ENCODE assay signal across 14 mouse cellular contexts in the genomic region with DNA sequence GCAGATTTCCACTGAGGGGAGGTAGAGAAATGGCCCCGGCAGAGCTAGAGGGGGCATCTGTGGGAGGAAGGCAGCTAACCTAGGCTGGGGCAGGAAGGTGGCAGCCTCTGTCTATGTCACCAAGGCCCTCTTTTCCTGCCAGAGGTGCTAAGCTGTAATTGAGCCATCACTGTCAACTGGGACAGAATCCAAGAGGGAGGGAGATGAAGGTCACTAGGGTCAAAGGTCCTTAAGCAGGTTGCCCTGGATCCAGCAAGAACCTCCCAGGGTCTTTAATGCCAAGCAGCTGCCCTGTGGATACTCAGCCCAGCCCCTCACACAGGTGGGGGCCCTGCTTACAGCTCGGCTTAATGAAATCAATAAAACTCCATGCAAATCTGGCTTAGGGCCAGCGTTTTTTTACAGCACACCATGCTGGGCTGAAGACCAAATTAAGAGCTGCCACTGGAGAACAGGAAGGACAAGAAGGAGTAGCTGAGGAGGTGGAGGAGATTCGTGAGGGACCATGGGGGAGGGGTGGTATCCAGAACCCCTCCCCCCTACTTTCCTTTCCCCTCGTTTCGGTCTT. TPM values are rescaled to one million over a fixed set of nuclear protein-coding genes. Genes with fewer than 3 reads are reported as not detected.
DNase-seq lines count a peak whose midpoint lies in the region; ATAC-seq and TF ChIP-seq lines count a peak whose summit lies in the region.
"Had no signal": no experiment of that assay in that cellular context is flagged by ENCODE, and none has a peak within 500 bp of the region (broad histone marks: within the 10 kb centered on the region; RNA-seq: fewer than 3 reads in every experiment).

No protein-coding gene starts in this region.

- peak; percentile 44 for DNase-seq in hindbrain, embryonic 14.5 days (ENCODE audit: low spot score)
- peak; percentile 11 for DNase-seq in lung, postnatal 0 days (ENCODE audit: low spot score)
- no peak for DNase-seq in lung, postnatal 10 days
- DNase-seq in Patski (ENCODE audit: low read depth, low spot score), result no peak
- DNase-seq in limb, embryonic 10.5 days (ENCODE audit: low spot score), result no peak
- no peak for DNase-seq in frontal cortex, postnatal 25 days (ENCODE audit: low spot score in 2 of 2)
- DNase-seq: gastrocnemius, postnatal 36 days; layer of hippocampus, postnatal 36 days; right cerebral cortex, postnatal 25 days had no signal

- H3K4me1 ChIP-seq in hindbrain, embryonic 14.5 days (replicated peaks; ENCODE audit: control insufficient read depth, insufficient read depth, low read length), result no peaks in the 10 kb centered on the region
- H3K4me1 ChIP-seq in hindbrain, embryonic 12.5 days, result peaks cover 7% of the 10 kb centered on the region; the same call in 1 of the 2 replicates
- H3K4me1 ChIP-seq in lung, postnatal 0 days (ENCODE audit: insufficient read depth, low read depth, low read length), result no peaks in the 10 kb centered on the region
- H3K4me1 ChIP-seq in limb, embryonic 10.5 days, result peaks cover 47% of the 10 kb centered on the region
- H3K4me1 ChIP-seq: megakaryocyte, embryonic 14.5 days had no signal

- H3K36me3 ChIP-seq in hindbrain, embryonic 14.5 days (replicated peaks; ENCODE audit: control insufficient read depth, insufficient read depth), result no peaks in the 10 kb centered on the region
- no peaks in the 10 kb centered on the region for H3K36me3 ChIP-seq in hindbrain, embryonic 12.5 days
- H3K36me3 ChIP-seq in lung, postnatal 0 days (ENCODE audit: insufficient read depth, low read length), result no peaks in the 10 kb centered on the region
- no peaks in the 10 kb centered on the region for H3K36me3 ChIP-seq in limb, embryonic 10.5 days
- H3K36me3 ChIP-seq: forebrain, embryonic 15.5 days had no signal

- WGBS in hindbrain, embryonic 14.5 days, result 30% methylated on average over 6 of the region's 6 CpGs
- WGBS in hindbrain, embryonic 12.5 days, result 34% methylated on average over 6 of the region's 6 CpGs
- WGBS in lung, postnatal 0 days, result 23% methylated on average over 6 of the region's 6 CpGs
- 19% methylated on average over 6 of the region's 6 CpGs for WGBS in limb, embryonic 10.5 days

- H3K4me3 ChIP-seq in hindbrain, embryonic 14.5 days (replicated peaks; ENCODE audit: low read length), result no peak overlapping the region
- no peak overlapping the region for H3K4me3 ChIP-seq in hindbrain, embryonic 12.5 days
- no peak overlapping the region for H3K4me3 ChIP-seq in lung, postnatal 0 days (ENCODE audit: low read depth, low read length)
- no peak overlapping the region for H3K4me3 ChIP-seq in limb, embryonic 10.5 days
- H3K4me3 ChIP-seq: forebrain, embryonic 15.5 days; megakaryocyte, embryonic 14.5 days had no signal

- in situ Hi-C loops in Patski (cut with MboI; ENCODE audit: low pct_unique_long_range_greater_than_20kb), result no loop called here

- no peak for TF ChIP-seq EP300 in lung, postnatal 0 days (IDR thresholded peaks at IDR 0.05)

- TF ChIP-seq CTCF in lung, postnatal 0 days (IDR thresholded peaks at IDR 0.05), result no peak
- no peak for TF ChIP-seq CTCF in Patski (IDR thresholded peaks at IDR 0.05)

- H3K9me3 ChIP-seq in hindbrain, embryonic 14.5 days (ENCODE audit: control insufficient read depth, low read length), result peaks cover 8% of the 10 kb centered on the region
- 0 out of 2 replicates have a peak, but pooled peaks cover 4% of the 10 kb centered on the region for H3K9me3 ChIP-seq in hindbrain, embryonic 12.5 days (replicated peaks)
- no peaks in the 10 kb centered on the region for H3K9me3 ChIP-seq in lung, postnatal 0 days (ENCODE audit: low read length)
- H3K9me3 ChIP-seq in limb, embryonic 10.5 days (replicated peaks), result no peaks in the 10 kb centered on the region

- POLR2A ChIA-PET in Patski (lab: Charles Lee), result interaction anchor here (0.8 kb wide), 1 partner anchor 271 kb away, joined by 3 read pairs; no protein-coding TSS in a partner anchor

- H3K27me3 ChIP-seq in hindbrain, embryonic 14.5 days (ENCODE audit: control insufficient read depth, insufficient read depth, low read length), result no peaks in the 10 kb centered on the region
- peaks cover 1% of the 10 kb centered on the region; the same call in 1 of the 2 replicates for H3K27me3 ChIP-seq in hindbrain, embryonic 12.5 days
- no peaks in the 10 kb centered on the region for H3K27me3 ChIP-seq in lung, postnatal 0 days (replicated peaks; ENCODE audit: insufficient read depth, low read length)
- H3K27me3 ChIP-seq in Patski, result peaks cover 2% of the 10 kb centered on the region
- H3K27me3 ChIP-seq in limb, embryonic 10.5 days (ENCODE audit: low read depth, poor library complexity, severe bottlenecking), result no peaks in the 10 kb centered on the region
- H3K27me3 ChIP-seq: forebrain, embryonic 15.5 days had no signal

- no peak overlapping the region for H3K9ac ChIP-seq in hindbrain, embryonic 14.5 days
- no peak overlapping the region for H3K9ac ChIP-seq in hindbrain, embryonic 12.5 days
- H3K9ac ChIP-seq in lung, postnatal 0 days (replicated peaks; ENCODE audit: low read depth), result no peak overlapping the region
- H3K9ac ChIP-seq: forebrain, embryonic 15.5 days; liver, embryonic 14.5 days had no signal

- no peak overlapping the region for H3K4me2 ChIP-seq in hindbrain, embryonic 14.5 days (replicated peaks)
- H3K4me2 ChIP-seq in hindbrain, embryonic 12.5 days (replicated peaks), result no peak overlapping the region
- no peak overlapping the region for H3K4me2 ChIP-seq in lung, postnatal 0 days (replicated peaks; ENCODE audit: low read depth, low read length)
- H3K4me2 ChIP-seq: forebrain, embryonic 15.5 days had no signal

- no peak overlapping the region for H3K27ac ChIP-seq in hindbrain, embryonic 14.5 days
- H3K27ac ChIP-seq in hindbrain, embryonic 12.5 days, result no peak overlapping the region
- no peak overlapping the region for H3K27ac ChIP-seq in lung, postnatal 0 days (ENCODE audit: low read length)
- H3K27ac ChIP-seq in limb, embryonic 10.5 days, result peak overlapping the region; percentile 50; the same call in 1 of the 2 replicates
- H3K27ac ChIP-seq: forebrain, embryonic 15.5 days; liver, embryonic 14.5 days had no signal

- ATAC-seq in hindbrain, embryonic 14.5 days (ENCODE audit: low FRiP score), result no peak
- no peak for ATAC-seq in hindbrain, embryonic 12.5 days (ENCODE audit: low FRiP score)
- ATAC-seq in lung, postnatal 0 days, result no peak
- peak; percentile 28 for ATAC-seq in Patski
- ATAC-seq in erythroblast, adult 5-6 weeks (replicated peaks; ENCODE audit: low FRiP score, poor library complexity, severe bottlenecking), result no peak
- ATAC-seq: forebrain, embryonic 15.5 days had no signal

- CTCF ChIA-PET in Patski (lab: Charles Lee), result interaction anchor here (2.1 kb wide), 1 partner anchor 13 kb away, joined by 7 read pairs; no protein-coding TSS in a partner anchor

RNA-seq across cellular contexts. Expression of a gene that starts 29.5 kb away (rescaled TPM):
- 47.6 and 48.5 TPM in 2 replicates for polyA plus RNA-seq in hindbrain, embryonic 14.5 days (2014; fragmentation: Nextera tagmentation; extraction: Ambion mirVana)
- polyA plus RNA-seq in hindbrain, embryonic 12.5 days (2016; fragmentation: Nextera tagmentation; extraction: Ambion mirVana), result 20.7 and 26.2 TPM in 2 replicates
- 31.7 and 32.3 TPM in 2 replicates for polyA plus RNA-seq in lung, postnatal 0 days (2015; fragmentation: Nextera tagmentation; extraction: Ambion mirVana)
- 211 TPM for polyA plus RNA-seq in Patski (2021)
- 19.3 and 22.1 TPM in 2 replicates for polyA plus RNA-seq in limb, embryonic 10.5 days (2016; fragmentation: Nextera tagmentation; extraction: Ambion mirVana)
- 1.7 TPM in 1 of 2 replicates, not detected in the other for total RNA-seq in erythroblast, adult 5-6 weeks (2015; ENCODE audit: low replicate concordance)
- not detected in 2 replicates for total RNA-seq in erythroblast, adult 5-6 weeks (2017; ENCODE audit: low replicate concordance)

Comparison
In these comparisons a context has a peak if more than half of its experiments do, and no peak if none do; other contexts are left out.
1. DNase-seq: peak in hindbrain, embryonic 14.5 days (single experiment) and lung, postnatal 0 days (single experiment); none in lung, postnatal 10 days (single experiment), Patski (single experiment), limb, embryonic 10.5 days (single experiment) and frontal cortex, postnatal 25 days (0 of 2).